Mouse (Mus musculus) limb, embryonic 10.5 days (tissue): ENCODE results near the gene Gm20773. TPM values are rescaled to one million over a fixed set of nuclear protein-coding genes. Genes with fewer than 3 reads are reported as not detected.
"Not testable (repeated sequence)": the region's sequence is repeated elsewhere in the genome, so short reads cannot be mapped to it uniquely, and the experiment has no call there.

ENCODE experiments used
- DNase-seq: peaks from one replicate; pipeline ENCODE4 v3.0.0-alpha.2; 2017; ENCODE audit warnings: low spot score
- H3K27ac ChIP-seq: fragments of 300-500 bp; sonication (generic); 2 replicates; pipeline ENCODE4 v1.5.1; 2016; ENCODE audit warnings: mild to moderate bottlenecking
- H3K27me3 ChIP-seq: fragments of 300-500 bp; sonication (generic); 2 replicates; pipeline ENCODE4 v1.6.1; 2016; ENCODE audit warnings: low read depth, mild to moderate bottlenecking; ENCODE audit not compliant: poor library complexity, severe bottlenecking
- H3K36me3 ChIP-seq: fragments of 300-500 bp; sonication (generic); 2 replicates; pipeline ENCODE4 v1.6.1; 2016; ENCODE audit warnings: mild to moderate bottlenecking, moderate library complexity
- H3K4me1 ChIP-seq: fragments of 300-500 bp; sonication (generic); 2 replicates; pipeline ENCODE4 v1.6.1; 2016
- H3K4me3 ChIP-seq: fragments of 300-500 bp; sonication (generic); 2 replicates; pipeline ENCODE4 v1.5.1; 2016; ENCODE audit warnings: mild to moderate bottlenecking, moderate library complexity
- H3K9me3 ChIP-seq: fragments of 300-500 bp; sonication (generic); replicated peaks from 2 replicates; pipeline ENCODE4 v1.6.1; 2016; ENCODE audit warnings: mild to moderate bottlenecking
- WGBS: fragments of 180-500 bp; shearing (Covaris S2); methylation state at CpG from one replicate; pipeline ENCODE4 v1.1.7; 2016; 5-methylcytosine and 5-hydroxymethylcytosine counted together
- polyA plus RNA-seq: library from polyadenylated mRNA; unstranded; fragments of >200 nt; fragmentation: Nextera tagmentation; extraction: Ambion mirVana; gene quantifications from 2 replicates; pipeline ENCODE4 v1.2.1, GENCODE M21; 2016

Gm20773 gene
- not detected in 2 replicates for polyA plus RNA-seq

- not testable (repeated sequence) for DNase-seq, H3K9me3 ChIP-seq, H3K27ac ChIP-seq, H3K36me3 ChIP-seq, H3K4me1 ChIP-seq, H3K27me3 ChIP-seq, H3K4me3 ChIP-seq
- WGBS = no CpG with 5 or more reads among the region's 1 CpGs
Measured at GRCm38 (mm10) chrY:13493726-13494125, at the start of gene Gm20773. Gene Gm20773 (plus strand): TSS chrY:13494026.

GRCm38 (mm10) chrY:13465479-13465878 is 28.3 kb upstream of the Gm20773 start, which contains the start of gene Gm21866:
Gene Gm21866 (minus strand): TSS chrY:13465579.
- not testable (repeated sequence) for H3K4me1 ChIP-seq, H3K9me3 ChIP-seq, H3K27ac ChIP-seq, H3K27me3 ChIP-seq, DNase-seq, H3K36me3 ChIP-seq, H3K4me3 ChIP-seq
- 67% methylated on average over 1 of the region's 3 CpGs for WGBS

Other genes starting within 250 kb of the Gm20773 start
- gene Gm21440, start 241.6 kb upstream of the Gm20773 start, polyA plus RNA-seq = not detected in 2 replicates
- not detected in 2 replicates for gene Gm21454, start 241.6 kb upstream of the Gm20773 start, polyA plus RNA-seq
- gene Gm21725, start 145.0 kb upstream of the Gm20773 start, polyA plus RNA-seq = not detected in 2 replicates
- not detected in 2 replicates for gene Gm21866, start 28.4 kb upstream of the Gm20773 start, polyA plus RNA-seq